Mouse (Mus musculus): Measurements from ENCODE around the gene Dlgap3.

GRCm38 (mm10) chr4:127223291-127223690, 54.3 kb downstream of the Dlgap3 start:
- TF ChIP-seq HCFC1 (IDR thresholded peaks at IDR 0.05; ENCODE audit: borderline replicate concordance, insufficient read depth, low read length): no peak
- TF ChIP-seq CHD2 (IDR thresholded peaks at IDR 0.05; ENCODE audit: low read depth, low read length): no peak

All from ES-E14 (cell line).